ENCODE assay signal across 22 mouse cellular contexts in the genomic region with DNA sequence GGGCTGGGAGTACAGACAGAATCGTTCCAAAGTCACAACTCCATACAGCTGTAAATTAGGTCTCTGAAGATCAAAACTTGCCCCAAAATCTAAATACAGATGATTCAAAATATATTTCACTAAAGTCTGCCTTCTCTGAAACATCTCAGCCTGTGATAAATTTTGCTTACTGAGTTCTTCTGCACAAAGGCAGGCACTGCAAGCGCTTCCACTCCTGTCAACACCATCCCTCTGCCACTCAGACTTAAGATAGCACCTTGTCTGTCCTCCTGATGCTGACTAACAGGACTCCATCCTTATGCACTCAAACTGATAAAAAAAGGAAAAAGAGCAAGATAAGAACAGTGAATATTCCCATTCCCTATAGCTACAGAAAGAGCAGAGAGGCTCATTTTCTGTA. TPM values are rescaled to one million over a fixed set of nuclear protein-coding genes. Genes with fewer than 3 reads are reported as not detected.
DNase-seq lines count a peak whose midpoint lies in the region; ATAC-seq and TF ChIP-seq lines count a peak whose summit lies in the region.
"Had no signal": no experiment of that assay in that cellular context is flagged by ENCODE, and none has a peak within 500 bp of the region (broad histone marks: within the 10 kb centered on the region; RNA-seq: fewer than 3 reads in every experiment).

No protein-coding gene starts in this region.

- peaks cover 63% of the 10 kb centered on the region for H3K4me1 ChIP-seq in heart, embryonic 10.5 days
- H3K4me1 ChIP-seq in heart, adult 2 months (ENCODE audit: control insufficient read depth, insufficient read depth, low read length), result peaks cover 16% of the 10 kb centered on the region
- H3K4me1 ChIP-seq in heart, postnatal 0 days (ENCODE audit: control insufficient read depth, insufficient read depth), result peaks cover 38% of the 10 kb centered on the region
- H3K4me1 ChIP-seq in heart, embryonic 11.5 days (ENCODE audit: control insufficient read depth, insufficient read depth, low read length), result peaks cover 48% of the 10 kb centered on the region
- H3K4me1 ChIP-seq in megakaryocyte, embryonic 14.5 days, result peaks cover 90% of the 10 kb centered on the region

- no peak for TF ChIP-seq CTCF in heart, adult 2 months (IDR thresholded peaks at IDR 0.05)
- TF ChIP-seq CTCF in heart, postnatal 0 days (IDR thresholded peaks at IDR 0.05; ENCODE audit: low read depth), result no peak

- intact Hi-C loops in heart, adult 2 months (cut with DNase I), result loop anchor here (10.0 kb wide), 1 partner anchor 510 kb away; no protein-coding TSS in a partner anchor

- TF ChIP-seq EP300 in heart, adult 2 months (IDR thresholded peaks at IDR 0.05; ENCODE audit: insufficient read depth, low read depth, low read length), result no peak
- no peak for TF ChIP-seq EP300 in heart, postnatal 0 days (IDR thresholded peaks at IDR 0.05; ENCODE audit: low read depth)

- H3K36me3 ChIP-seq in heart, embryonic 10.5 days, result peaks cover 41% of the 10 kb centered on the region
- H3K36me3 ChIP-seq in heart, adult 2 months (ENCODE audit: control insufficient read depth, insufficient read depth, low read length), result peaks cover 27% of the 10 kb centered on the region
- peaks cover 28% of the 10 kb centered on the region for H3K36me3 ChIP-seq in heart, postnatal 0 days (replicated peaks; ENCODE audit: control insufficient read depth, insufficient read depth, low read length)
- peaks cover 5% of the 10 kb centered on the region; the same call in 1 of the 2 replicates for H3K36me3 ChIP-seq in heart, embryonic 11.5 days (ENCODE audit: control insufficient read depth, insufficient read depth, low read length)
- peaks cover 77% of the 10 kb centered on the region for H3K36me3 ChIP-seq in megakaryocyte, embryonic 14.5 days (replicated peaks; ENCODE audit: low read length)

- TF ChIP-seq POLR2A in heart, adult 2 months (IDR thresholded peaks at IDR 0.05; ENCODE audit: insufficient read depth, low read depth, low read length), result no peak

- no peaks in the 10 kb centered on the region for H3K9me3 ChIP-seq in heart, embryonic 10.5 days
- no peaks in the 10 kb centered on the region for H3K9me3 ChIP-seq in heart, postnatal 0 days (replicated peaks; ENCODE audit: control insufficient read depth, low read length)
- no peaks in the 10 kb centered on the region for H3K9me3 ChIP-seq in heart, embryonic 11.5 days (replicated peaks; ENCODE audit: control insufficient read depth, low read length)
- peaks cover 9% of the 10 kb centered on the region for H3K9me3 ChIP-seq in megakaryocyte, embryonic 14.5 days
- H3K9me3 ChIP-seq: embryonic facial prominence, embryonic 12.5 days; forebrain, embryonic 12.5 days; heart, embryonic 15.5 days; hindbrain, embryonic 12.5 days had no signal

- ATAC-seq in heart, postnatal 0 days (ENCODE audit: insufficient read depth, low read depth), result no peak
- no peak for ATAC-seq in heart, embryonic 11.5 days (replicated peaks; ENCODE audit: insufficient number of reproducible peaks, low FRiP score, low TSS enrichment)
- no peak for ATAC-seq in megakaryocyte, adult 5-6 weeks (ENCODE audit: poor library complexity, severe bottlenecking)
- ATAC-seq: activated CD4-positive, CD25-positive, alpha-beta regulatory T cell, adult 4 months; forebrain, embryonic 16.5 days; hindbrain, embryonic 16.5 days; inflammation-experienced regulatory T-cells, adult 6 months; Patski had no signal

- H3K79me2 ChIP-seq in heart, adult 2 months (replicated peaks; ENCODE audit: control insufficient read depth, insufficient read depth, low read length), result peaks cover 3% of the 10 kb centered on the region; the same call in 1 of the 2 replicates

- no peak overlapping the region for H3K9ac ChIP-seq in heart, adult 2 months (ENCODE audit: low read depth, low read length)
- H3K9ac ChIP-seq in heart, postnatal 0 days (replicated peaks; ENCODE audit: low read depth, low read length), result no peak overlapping the region
- H3K9ac ChIP-seq in heart, embryonic 11.5 days (ENCODE audit: low read depth, low read length), result no peak overlapping the region
- H3K9ac ChIP-seq: embryonic facial prominence, embryonic 12.5 days; forebrain, embryonic 12.5 days; heart, embryonic 15.5 days; hindbrain, embryonic 12.5 days had no signal

- no peaks in the 10 kb centered on the region for H3K27me3 ChIP-seq in heart, embryonic 10.5 days (ENCODE audit: insufficient read depth, poor library complexity, severe bottlenecking)
- no peaks in the 10 kb centered on the region for H3K27me3 ChIP-seq in heart, adult 2 months (ENCODE audit: control insufficient read depth, insufficient read depth, low read length)
- no peaks in the 10 kb centered on the region for H3K27me3 ChIP-seq in heart, postnatal 0 days (ENCODE audit: control insufficient read depth, insufficient read depth, low read length)
- no peaks in the 10 kb centered on the region for H3K27me3 ChIP-seq in heart, embryonic 11.5 days (ENCODE audit: control insufficient read depth, insufficient read depth, low read length)
- no peaks in the 10 kb centered on the region for H3K27me3 ChIP-seq in megakaryocyte, embryonic 14.5 days (replicated peaks)
- H3K27me3 ChIP-seq: embryonic facial prominence, embryonic 12.5 days; forebrain, embryonic 12.5 days; heart, embryonic 15.5 days; hindbrain, embryonic 12.5 days; Patski had no signal

- peak; percentile 75 for DNase-seq in heart, embryonic 10.5 days (ENCODE audit: low spot score)
- no peak for DNase-seq in heart, adult 2 months
- DNase-seq in heart, postnatal 0 days (ENCODE audit: low spot score), result peak; percentile 5
- DNase-seq in layer of hippocampus, postnatal 14 days (ENCODE audit: low spot score in 2 of 2), result no peak
- DNase-seq: adrenal gland, postnatal 14 days; cerebellum, adult 11-12 months; cerebellum, adult 9-10 months; cerebellum, postnatal 25 days; gastrocnemius, postnatal 10 days; heart, postnatal 36 days had no signal

- no peak overlapping the region for H3K4me3 ChIP-seq in heart, embryonic 10.5 days
- no peak overlapping the region for H3K4me3 ChIP-seq in heart, adult 2 months
- H3K4me3 ChIP-seq in heart, postnatal 0 days (ENCODE audit: low read depth, low read length), result no peak overlapping the region
- no peak overlapping the region for H3K4me3 ChIP-seq in heart, embryonic 11.5 days (ENCODE audit: low read depth, low read length)
- H3K4me3 ChIP-seq in megakaryocyte, embryonic 14.5 days (replicated peaks), result peak overlapping the region; percentile 84
- H3K4me3 ChIP-seq: embryonic facial prominence, embryonic 12.5 days; forebrain, embryonic 12.5 days; heart, embryonic 15.5 days; hindbrain, embryonic 12.5 days had no signal

- 45% methylated on average over 2 of the region's 2 CpGs for WGBS in heart, embryonic 10.5 days
- 61% methylated on average over 2 of the region's 2 CpGs for WGBS in heart, adult 2 months
- 39% methylated on average over 2 of the region's 2 CpGs for whole genome bisulfite sequencing in heart, postnatal 0 days
- WGBS in heart, embryonic 11.5 days (ENCODE audit: insufficient replicate concordance), result 39% methylated on average over 2 of the region's 2 CpGs

- no peak overlapping the region for H3K27ac ChIP-seq in heart, embryonic 10.5 days
- no peak overlapping the region for H3K27ac ChIP-seq in heart, adult 2 months
- H3K27ac ChIP-seq in heart, postnatal 0 days (ENCODE audit: low read depth), result no peak overlapping the region
- H3K27ac ChIP-seq in heart, embryonic 11.5 days (ENCODE audit: low read depth, low read length), result no peak overlapping the region
- H3K27ac ChIP-seq: embryonic facial prominence, embryonic 12.5 days; forebrain, embryonic 12.5 days; heart, embryonic 15.5 days; hindbrain, embryonic 12.5 days had no signal

- no peak overlapping the region for H3K4me2 ChIP-seq in heart, postnatal 0 days (ENCODE audit: low read depth, low read length)
- H3K4me2 ChIP-seq in heart, embryonic 11.5 days, result no peak overlapping the region
- H3K4me2 ChIP-seq: embryonic facial prominence, embryonic 12.5 days; forebrain, embryonic 12.5 days; heart, embryonic 15.5 days; hindbrain, embryonic 12.5 days had no signal

RNA-seq across cellular contexts. Expression of a gene that starts 13.0 kb away (rescaled TPM):
- polyA plus RNA-seq in heart, embryonic 10.5 days (2016; fragmentation: Nextera tagmentation; extraction: Ambion mirVana), result 18.3 and 22.0 TPM in 2 replicates
- 10 to 100 TPM; 20.1 to 21.1 TPM for total RNA-seq in heart, adult 2 months (2021)
- 8.0 and 13.7 TPM in 2 replicates for polyA plus RNA-seq in heart, adult 2 months (2012; rRNA removed)
- 28.4 and 39.8 TPM in 2 replicates for total RNA-seq in heart, postnatal 0 days (2014; rRNA removed; ENCODE audit: low replicate concordance)
- 8.2 and 8.7 TPM in 2 replicates for polyA plus RNA-seq in heart, postnatal 0 days (2015; fragmentation: Nextera tagmentation; extraction: Ambion mirVana)
- polyA plus RNA-seq in heart, embryonic 11.5 days (2014; fragmentation: Nextera tagmentation; extraction: Ambion mirVana), result 22.0 and 22.6 TPM in 2 replicates
- polyA plus RNA-seq in megakaryocyte, embryonic 14.5 days (2012; ENCODE audit: insufficient read depth, low replicate concordance), result 4.4 and 5.9 TPM in 2 replicates
- total RNA-seq in megakaryocyte, adult 5-6 weeks (2015), result 39.0 and 44.5 TPM in 2 replicates
- total RNA-seq in megakaryocyte, adult 5-6 weeks (2017), result 28.5 and 36.2 TPM in 2 replicates
- total RNA-seq in layer of hippocampus, postnatal 14 days (2021), result 10 to 100 TPM; 37.5 to 39.8 TPM

Comparison
In these comparisons a context has a peak if more than half of its experiments do, and no peak if none do; other contexts are left out.
1. DNase-seq: peak in heart, embryonic 10.5 days (single experiment) and heart, postnatal 0 days (single experiment); none in heart, adult 2 months (0 of 2) and layer of hippocampus, postnatal 14 days (0 of 2).